Mouse (Mus musculus) lung, postnatal 0 days (tissue): ENCODE results near the gene Serpina10.

ENCODE experiments used
- CTCF ChIP-seq: IDR thresholded peaks from 2 replicates; pipeline ENCODE4 v1.5.1; 2016; ENCODE audit warnings: antibody characterized with exemption, mild to moderate bottlenecking
- EP300 ChIP-seq: IDR thresholded peaks from 2 replicates; pipeline ENCODE4 v1.6.1; 2016; ENCODE audit warnings: antibody characterized with exemption, mild to moderate bottlenecking, control low read depth

GRCm38 (mm10) chr12:103670344-103670743 is 39.1 kb upstream of the Serpina10 start:
- TF ChIP-seq CTCF = no peak
- TF ChIP-seq EP300 = no peak
